Mouse (Mus musculus): ENCODE measurements around the gene Svs1.
"Not testable (repeated sequence)": the region's sequence is repeated elsewhere in the genome, so short reads cannot be mapped to it uniquely, and the experiment has no call there.

Svs1 gene

GRCm38 (mm10) chr6:48986444-48986990, at the start of gene Svs1:
Gene Svs1, plus strand, starts transcription at chr6:48986861.
- no peak for DNase-seq (ENCODE audit: low read depth)

DNA sequence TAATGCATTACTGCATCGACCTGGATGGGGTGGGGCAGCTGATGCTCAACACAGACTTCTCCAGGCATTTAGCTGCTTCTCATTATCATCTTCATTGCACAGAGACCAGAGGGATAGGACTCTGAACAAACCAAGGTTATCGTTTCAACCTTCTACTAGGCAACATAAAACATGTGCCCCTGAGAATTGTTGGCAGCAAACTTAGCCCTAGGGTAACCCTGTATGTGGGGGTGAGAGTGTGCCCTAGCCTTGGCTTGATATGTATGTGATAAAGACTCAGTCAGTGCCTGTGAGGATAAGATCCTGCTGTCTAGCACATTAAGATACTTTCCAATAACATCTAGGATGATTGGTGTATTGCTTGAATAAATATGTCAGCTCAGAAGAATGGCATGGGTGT, 37.1 kb upstream of the Svs1 start:
- no peak for DNase-seq (ENCODE audit: low read depth)

- DNase-seq (ENCODE audit: low read depth) = no peak
These were observed 36.0 kb upstream of the Svs1 start for GRCm38 (mm10) chr6:48950676-48951075.

GRCm38 (mm10) chr6:48951630-48952029, 35.0 kb upstream of the Svs1 start:
- no peak for DNase-seq (ENCODE audit: low read depth)

DNA sequence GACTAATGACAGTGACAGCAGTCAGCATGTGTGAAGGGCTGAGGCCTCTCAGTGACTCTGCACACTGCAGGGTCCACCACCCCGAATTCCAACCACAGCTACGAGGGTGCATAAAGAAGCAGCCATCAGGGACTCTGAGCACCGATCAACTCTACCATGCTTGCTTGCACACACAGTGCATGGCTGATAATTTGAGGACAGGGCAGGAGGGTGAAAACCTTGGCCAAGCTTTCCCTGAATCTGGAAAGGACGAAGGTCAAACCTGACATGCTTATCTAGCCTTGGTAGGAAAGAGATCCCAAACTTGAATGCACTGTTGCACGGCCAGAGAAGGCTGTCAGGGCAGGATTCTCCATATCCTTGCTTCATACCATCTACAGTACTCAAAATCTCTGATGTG, 33.4 kb upstream of the Svs1 start:
- no peak for DNase-seq (ENCODE audit: low read depth)

DNA sequence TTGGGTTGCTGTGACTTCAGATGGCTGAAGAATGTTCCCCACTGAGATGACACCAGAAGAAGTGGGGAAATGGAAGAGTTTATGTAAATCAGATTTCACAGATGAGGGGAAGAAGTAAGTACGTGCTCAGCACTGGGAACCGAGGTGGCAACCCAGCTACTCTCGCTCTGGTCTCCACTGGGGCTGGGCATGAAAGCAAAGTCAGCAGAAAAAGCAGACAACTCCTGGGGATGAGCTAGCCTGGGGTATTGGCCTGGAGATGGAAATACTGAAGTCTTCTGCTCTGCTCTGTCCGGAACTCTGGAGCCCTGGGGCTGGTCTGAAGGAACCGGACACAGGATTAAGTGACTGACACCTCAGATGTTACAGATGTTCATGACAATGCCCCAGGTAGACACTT, 32.5 kb upstream of the Svs1 start:
- DNase-seq (ENCODE audit: low read depth) = no peak

DNA sequence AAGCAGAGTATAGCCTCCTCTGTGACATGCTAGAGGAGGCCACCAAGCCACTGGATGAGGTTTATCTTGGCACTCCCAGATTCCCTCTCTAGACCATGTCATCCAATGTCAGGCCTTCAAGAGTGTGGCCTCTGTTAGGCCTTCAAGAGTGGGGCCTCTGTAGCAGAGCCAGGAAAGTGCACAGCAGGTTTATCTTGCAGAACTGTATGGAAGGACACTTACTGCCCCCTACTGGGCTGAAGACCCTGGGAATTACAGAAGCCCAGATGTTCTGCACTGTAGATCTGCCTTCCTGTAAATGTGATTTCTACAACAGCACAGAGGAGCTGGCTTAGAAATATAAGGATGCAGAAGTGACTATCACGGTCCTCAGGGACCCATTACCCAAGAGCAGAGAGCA, 31.7 kb upstream of the Svs1 start:
- peak; percentile 36 for DNase-seq (ENCODE audit: low read depth)

DNA sequence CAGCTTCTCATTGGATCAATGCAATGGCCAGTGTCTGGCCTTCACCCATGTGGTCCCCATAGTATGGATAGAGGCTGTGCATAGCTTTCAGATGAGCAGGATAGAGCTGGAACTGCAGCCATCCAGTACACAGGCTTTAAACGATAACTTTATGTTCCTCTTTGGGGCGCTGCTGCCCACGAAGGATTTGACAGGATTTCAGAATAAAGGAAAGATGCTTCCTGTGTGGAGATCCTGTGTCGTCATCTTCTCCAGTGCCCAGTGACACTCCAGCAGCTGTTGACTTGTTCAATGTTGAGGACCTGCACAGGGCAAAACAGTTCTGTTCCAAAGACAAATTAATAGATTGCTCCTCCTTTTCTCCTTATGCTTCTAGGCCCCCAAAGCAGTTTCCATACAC, 29.9 kb upstream of the Svs1 start:
- DNase-seq (ENCODE audit: low read depth) = no peak

DNA sequence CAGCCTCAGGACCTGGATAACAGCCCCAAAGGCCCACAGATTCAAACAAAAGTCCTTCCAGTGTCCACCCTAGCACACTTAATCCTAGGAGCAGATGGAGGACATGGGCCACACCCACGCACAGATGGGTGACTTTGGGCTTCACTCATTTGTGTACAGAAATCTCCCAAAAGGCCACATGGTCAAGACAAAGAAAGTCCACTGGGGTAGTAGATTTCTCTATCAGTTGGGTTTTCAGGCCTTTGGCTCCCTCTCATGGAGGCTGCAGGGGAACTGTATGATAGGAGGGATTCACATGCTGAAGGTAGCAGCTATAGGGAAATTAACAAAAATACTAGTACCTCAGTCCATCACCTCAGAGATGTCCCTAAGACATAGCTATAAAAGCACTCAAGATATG, 28.6 kb upstream of the Svs1 start:
- DNase-seq (ENCODE audit: low read depth) = no peak

DNA sequence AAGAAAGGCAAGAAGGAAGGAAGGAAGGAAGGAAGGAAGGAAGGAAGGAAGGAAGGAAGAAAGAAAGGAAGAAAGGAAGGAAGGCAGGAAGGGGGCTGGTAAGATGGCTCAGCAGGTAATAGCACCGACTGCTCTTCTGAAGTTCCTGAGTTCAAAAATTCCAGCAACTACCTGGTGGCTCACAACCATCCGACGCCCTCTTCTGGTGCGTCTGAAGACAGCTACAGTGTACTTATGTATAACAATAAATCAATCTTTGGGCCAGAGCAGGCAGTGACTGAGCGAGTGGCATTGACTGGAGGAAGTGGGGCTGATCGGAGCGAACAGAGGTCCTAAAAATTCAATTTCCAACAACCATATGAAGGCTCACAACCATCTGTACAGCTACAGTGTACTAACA, 27.5 kb upstream of the Svs1 start:
- DNase-seq (ENCODE audit: low read depth) = not testable (repeated sequence)

DNA sequence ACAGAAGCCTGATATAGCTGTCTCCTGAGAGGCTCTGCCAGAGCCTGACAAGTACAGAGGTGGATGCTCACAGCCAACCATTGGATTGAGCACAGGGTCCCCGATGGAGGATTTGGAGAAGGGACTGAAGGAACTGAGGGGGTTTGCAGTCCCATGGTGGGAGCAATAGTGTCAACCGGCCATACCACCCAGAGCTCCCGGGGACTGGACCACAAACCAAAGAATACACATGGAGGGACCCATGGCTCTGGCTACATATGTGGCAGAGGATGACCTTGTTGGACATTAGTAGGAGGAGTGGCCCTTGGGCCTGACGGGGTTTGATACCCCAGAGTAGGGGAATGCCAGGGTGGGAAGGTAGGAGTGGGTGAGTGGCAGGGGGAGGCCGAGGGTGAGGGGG, 20.0 kb upstream of the Svs1 start:
- DNase-seq (ENCODE audit: low read depth) = not testable (repeated sequence)

DNA sequence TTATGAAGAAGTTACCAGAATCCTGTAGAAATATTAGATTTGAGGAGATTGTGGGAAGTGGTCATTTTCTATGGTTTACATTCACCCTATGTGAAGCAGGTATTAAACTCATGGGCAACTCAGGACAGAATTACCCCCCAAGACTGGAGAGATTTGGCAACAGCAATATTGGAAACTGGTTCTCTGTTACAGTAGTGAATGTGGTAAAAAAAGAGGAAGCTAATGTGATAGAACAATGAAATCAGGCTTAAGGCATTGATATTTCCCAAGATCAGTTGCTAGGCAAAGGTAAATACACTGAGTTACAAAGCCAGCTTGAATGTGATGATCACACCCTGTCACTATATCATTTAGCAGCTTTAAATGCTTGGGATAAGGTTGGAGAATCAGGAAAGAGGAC, 18.8 kb upstream of the Svs1 start:
- DNase-seq (ENCODE audit: low read depth) = no peak

DNA sequence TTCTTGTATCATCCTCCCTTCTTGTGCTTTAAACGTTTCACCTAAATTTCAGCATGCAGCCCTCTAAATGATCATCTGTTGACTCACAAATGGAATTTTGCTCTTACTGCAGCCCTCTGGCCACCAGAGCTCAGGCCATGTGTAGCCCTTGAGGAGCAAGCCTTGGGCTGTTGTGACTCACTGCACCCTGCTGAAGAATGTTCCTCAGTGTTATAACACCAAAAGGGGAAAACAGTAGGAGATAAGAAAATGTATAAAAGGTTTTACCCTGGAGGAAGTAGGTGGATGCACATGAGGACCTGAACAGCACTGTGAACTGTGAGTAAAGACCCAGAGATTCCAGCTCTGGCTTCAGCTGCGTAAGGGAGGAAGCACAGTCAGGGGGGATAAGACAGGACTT, 12.0 kb upstream of the Svs1 start, which contains the start of gene Doxl2:
Gene Doxl2 (plus strand): TSS at position 301 of the 400 bp plus-strand sequence.
- no peak for DNase-seq (ENCODE audit: low read depth)

- DNase-seq (ENCODE audit: low read depth) = no peak
These were observed 7.0 kb upstream of the Svs1 start for GRCm38 (mm10) chr6:48979616-48980015.

DNA sequence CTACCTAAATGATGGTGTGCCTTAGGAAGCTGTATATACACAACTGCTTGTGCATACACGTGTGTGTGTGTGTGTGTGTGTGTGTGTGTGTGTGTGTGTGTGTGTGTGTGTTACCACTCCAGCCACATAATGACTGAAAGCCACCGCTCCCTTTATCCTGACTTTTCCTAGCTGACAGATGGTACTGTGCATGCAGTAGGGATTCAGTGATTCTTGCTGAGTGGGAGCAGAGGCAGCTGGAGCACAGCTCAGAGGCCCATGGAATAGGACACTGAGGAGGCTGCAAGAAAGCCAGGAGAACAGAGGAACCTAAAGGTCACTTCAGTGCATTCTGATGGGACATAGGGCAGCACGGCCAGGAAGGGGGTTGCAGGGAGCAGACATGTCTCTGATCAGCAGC, 4.4 kb upstream of the Svs1 start:
- no peak for DNase-seq (ENCODE audit: low read depth)

GRCm38 (mm10) chr6:48989971-48990370, 3.3 kb downstream of the Svs1 start:
- no peak for DNase-seq (ENCODE audit: low read depth)

GRCm38 (mm10) chr6:48991991-48992390, 5.3 kb downstream of the Svs1 start:
- no peak for DNase-seq (ENCODE audit: low read depth)

DNA sequence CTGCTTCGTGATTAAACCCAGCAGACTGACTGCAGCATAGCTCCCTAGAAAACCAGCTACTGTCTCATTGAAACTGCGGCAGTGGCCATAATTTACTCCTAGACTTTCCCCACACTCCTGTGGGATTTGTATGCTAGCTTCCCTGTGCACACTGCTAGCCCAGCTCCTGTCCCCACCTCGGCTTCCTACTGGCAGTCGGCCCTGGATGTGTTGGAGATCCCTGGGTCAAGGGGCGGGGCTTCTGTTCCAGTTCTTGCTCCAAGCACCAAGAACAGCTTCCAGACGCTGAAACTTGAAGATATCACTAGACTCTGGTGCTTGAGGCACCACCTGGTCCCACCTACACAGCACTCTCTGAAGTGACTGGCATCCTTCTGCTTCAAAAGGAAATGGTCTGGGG, 11.5 kb downstream of the Svs1 start:
- DNase-seq (ENCODE audit: low read depth) = no peak

DNA sequence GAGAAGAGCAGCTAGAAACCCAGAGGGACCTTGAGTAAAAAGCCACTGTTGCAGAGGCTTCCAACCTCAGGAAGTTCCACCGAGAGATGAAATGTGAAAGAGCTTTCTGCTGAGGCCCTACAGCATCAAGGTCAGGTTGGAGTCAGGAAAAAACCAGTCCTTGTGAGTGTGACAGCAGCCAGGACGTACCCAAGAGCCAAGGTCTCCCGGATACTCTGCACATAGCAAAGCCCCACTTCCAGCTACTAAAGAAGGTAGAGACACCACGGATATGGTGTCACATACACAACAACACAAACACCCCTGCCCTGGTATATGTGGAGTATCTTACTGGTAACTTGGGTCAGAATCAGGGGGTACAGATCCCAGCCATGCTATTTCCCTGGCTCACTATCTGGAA, 12.1 kb downstream of the Svs1 start:
- no peak for DNase-seq (ENCODE audit: low read depth)

DNA sequence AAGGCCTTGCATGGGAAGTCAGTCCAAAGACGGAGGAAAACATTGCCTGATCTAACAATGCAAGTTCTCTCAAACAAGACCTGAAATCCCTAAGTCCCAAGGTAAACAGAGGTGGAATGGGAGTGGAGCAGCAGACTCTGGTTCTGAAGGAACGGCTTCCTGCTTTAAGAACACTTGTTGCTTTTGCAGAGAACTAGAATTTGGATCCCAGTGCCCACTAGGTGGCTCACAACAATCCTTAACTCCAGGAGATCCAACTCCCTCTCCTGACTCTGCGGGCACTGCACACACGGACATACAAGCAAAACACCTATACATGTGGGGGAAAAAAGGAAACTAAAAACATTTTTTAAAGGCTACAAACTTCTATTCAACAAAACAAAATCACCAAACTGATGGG, 16.7 kb downstream of the Svs1 start:
- no peak for DNase-seq (ENCODE audit: low read depth)

DNA sequence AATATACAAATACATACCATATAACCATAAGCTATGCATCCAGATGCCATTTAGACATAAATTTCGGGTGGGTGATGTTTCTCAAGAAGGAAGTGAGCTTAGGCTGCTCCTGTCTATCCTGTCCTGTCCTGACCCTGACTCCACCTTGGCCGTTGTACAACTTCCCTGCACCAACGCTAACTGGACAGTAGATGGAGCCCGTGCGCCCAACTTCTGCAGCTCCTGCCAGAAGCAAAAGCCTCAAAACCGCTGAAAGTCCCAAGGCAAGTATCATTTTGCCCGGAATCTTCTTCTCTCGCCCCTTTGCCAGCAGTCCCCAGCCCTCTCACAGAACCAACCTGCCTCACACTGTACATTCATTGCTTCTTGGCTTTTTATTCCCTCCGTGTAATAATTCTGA, 21.3 kb downstream of the Svs1 start:
- DNase-seq (ENCODE audit: low read depth) = peak; percentile 60

DNA sequence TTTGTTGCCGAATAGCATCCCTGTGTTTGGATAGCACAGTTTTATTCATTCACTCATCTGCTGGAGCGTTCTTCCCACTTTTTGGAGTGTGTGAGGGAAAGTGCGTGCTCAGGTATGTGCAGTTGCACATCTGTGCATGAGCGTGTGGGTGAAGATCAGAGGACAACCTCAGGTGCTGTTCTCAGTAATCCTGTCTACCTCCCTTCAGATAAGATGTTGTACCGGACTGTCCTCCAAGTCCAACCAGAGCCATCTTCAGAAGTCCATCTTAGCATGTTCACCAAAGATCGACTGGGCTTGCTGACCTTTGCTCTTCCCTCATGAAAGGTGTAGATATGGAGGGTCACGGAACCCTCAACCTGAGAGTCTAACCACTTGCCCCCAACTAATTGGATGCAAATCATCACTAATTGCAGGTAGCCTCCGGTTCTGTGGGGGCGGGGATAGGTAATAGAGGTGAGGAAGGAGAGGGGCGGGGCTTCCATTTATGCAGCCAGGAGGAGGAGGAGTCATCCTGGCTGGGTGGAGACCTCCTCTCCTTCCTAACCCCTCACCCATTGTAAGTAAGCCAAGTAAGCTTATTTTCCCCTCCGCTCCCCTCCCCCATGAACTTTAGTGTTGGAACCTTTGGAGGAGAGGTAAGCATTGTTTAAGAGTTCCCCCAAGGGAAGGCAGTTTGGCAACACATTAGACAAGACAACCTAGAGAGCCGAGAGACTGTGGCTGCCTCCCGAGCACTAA, 21.9 kb downstream of the Svs1 start:
- no peak for DNase-seq (ENCODE audit: low read depth)

- DNase-seq (ENCODE audit: low read depth) = no peak
These were observed 22.5 kb downstream of the Svs1 start for GRCm38 (mm10) chr6:49009161-49009555.

GRCm38 (mm10) chr6:49009665-49010064, 23.0 kb downstream of the Svs1 start:
- DNase-seq (ENCODE audit: low read depth) = no peak
